Mouse (Mus musculus): ENCODE measurements around the gene Thap12. TPM values are rescaled to one million over a fixed set of nuclear protein-coding genes. Genes with fewer than 3 reads are reported as not detected.
A peak's percentile ranks its signal among the peaks of the same experiment; 100 is the strongest.

The Thap12 gene
- polyA plus RNA-seq, 1 experiment, result 16.4 TPM

DNA sequence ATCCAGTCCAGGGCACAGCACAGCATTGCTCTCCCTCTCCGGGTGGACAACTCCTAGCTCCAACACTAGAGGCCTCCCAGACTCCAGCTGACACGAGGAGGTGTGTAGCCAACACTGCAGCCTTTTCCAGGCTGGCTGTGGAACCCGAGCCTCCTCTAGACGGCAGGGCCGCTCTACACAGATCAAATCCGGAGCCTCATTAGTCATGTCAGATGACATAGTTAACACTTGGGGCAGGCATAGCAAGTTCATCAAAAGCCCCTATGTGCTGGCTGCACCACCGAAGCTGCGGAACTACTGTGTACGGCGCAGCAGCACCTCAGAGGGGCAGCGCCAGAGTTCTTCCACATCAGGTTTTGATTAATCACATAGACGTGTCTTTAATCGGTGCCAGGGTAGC is 17.0 kb upstream of the Thap12 start:
- Histone ChIP-seq H3K79me2 (ENCODE audit: control insufficient read depth, insufficient read depth) (no peaks in the 10 kb centered on the region), H3ac (ENCODE audit: control insufficient read depth, insufficient read length) (no peak overlapping the region), H3K36me3 (ENCODE audit: control insufficient read depth, insufficient read depth) (no peaks in the 10 kb centered on the region), H3K27me3 (ENCODE audit: control insufficient read depth, insufficient read depth, insufficient read length) (no peaks in the 10 kb centered on the region), H3K4me3 (no peak overlapping the region), H3K4me2 (ENCODE audit: low read depth) (no peak overlapping the region)
- TF ChIP-seq TCF12 (IDR thresholded peaks at IDR 0.05; ENCODE audit: insufficient read depth, poor library complexity, severe bottlenecking), result no peak
- no peak for TF ChIP-seq TCF3 (IDR thresholded peaks at IDR 0.05; ENCODE audit: insufficient read length, low read depth)
- TF ChIP-seq REST (IDR thresholded peaks at IDR 0.05; ENCODE audit: insufficient read depth, insufficient read length), result no peak

DNA sequence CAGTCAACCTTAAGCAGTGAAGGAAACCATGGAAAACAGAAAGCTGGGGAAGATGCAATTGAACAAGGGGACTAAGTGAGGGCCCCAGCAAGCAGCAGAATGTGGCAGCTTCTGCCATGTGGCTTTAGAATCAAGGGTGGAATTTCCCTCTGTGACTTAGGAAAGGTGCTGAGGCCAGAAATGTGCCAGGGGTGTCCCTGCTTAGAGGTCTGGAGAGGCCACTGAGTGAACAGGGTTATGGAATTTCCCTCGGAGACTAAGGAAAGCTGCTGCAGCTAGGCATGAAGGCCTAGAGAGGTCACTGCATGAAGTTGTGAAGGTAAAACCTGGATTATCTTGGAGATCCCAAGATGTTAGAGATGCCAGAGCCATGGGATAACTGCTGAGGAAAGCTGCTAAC is 12.8 kb upstream of the Thap12 start:
- Histone ChIP-seq H3K4me2 (ENCODE audit: low read depth) (no peak overlapping the region), H3ac (ENCODE audit: control insufficient read depth, insufficient read length) (no peak overlapping the region), H3K27me3 (ENCODE audit: control insufficient read depth, insufficient read depth, insufficient read length) (no peaks in the 10 kb centered on the region), H3K36me3 (ENCODE audit: control insufficient read depth, insufficient read depth) (no peaks in the 10 kb centered on the region), H3K4me3 (no peak overlapping the region), H3K79me2 (ENCODE audit: control insufficient read depth, insufficient read depth) (no peaks in the 10 kb centered on the region)
- TF ChIP-seq TCF12 (IDR thresholded peaks at IDR 0.05; ENCODE audit: insufficient read depth, poor library complexity, severe bottlenecking) (no peak), MYOD1 (IDR thresholded peaks at IDR 0.05; ENCODE audit: control insufficient read depth in 1 of 3, insufficient read length in 2 of 3, low read depth in 2 of 3) (no peak), POLR2AphosphoS2 (IDR thresholded peaks at IDR 0.05; ENCODE audit: insufficient read length, low read depth) (no peak), MYOG (IDR thresholded peaks at IDR 0.05; ENCODE audit: control insufficient read depth in 1 of 3, insufficient read depth in 1 of 3, insufficient read length in 2 of 3, low read depth in 2 of 3) (no peak), SRF (IDR thresholded peaks at IDR 0.05; ENCODE audit: control insufficient read depth, insufficient read length, low read depth) (no peak), REST (IDR thresholded peaks at IDR 0.05; ENCODE audit: insufficient read depth, insufficient read length) (no peak), E2F4 (IDR thresholded peaks at IDR 0.05; ENCODE audit: insufficient read depth) (no peak), CEBPB (IDR thresholded peaks at IDR 0.05; ENCODE audit: insufficient read depth, poor library complexity, severe bottlenecking) (no peak), USF1 (IDR thresholded peaks at IDR 0.05; ENCODE audit: low read depth) (no peak), MAX (IDR thresholded peaks at IDR 0.05; ENCODE audit: low read depth) (no peak), POLR2A (IDR thresholded peaks at IDR 0.05; ENCODE audit: insufficient read length, low read depth) (no peak), TCF3 (IDR thresholded peaks at IDR 0.05; ENCODE audit: insufficient read length, low read depth) (no peak)

DNA sequence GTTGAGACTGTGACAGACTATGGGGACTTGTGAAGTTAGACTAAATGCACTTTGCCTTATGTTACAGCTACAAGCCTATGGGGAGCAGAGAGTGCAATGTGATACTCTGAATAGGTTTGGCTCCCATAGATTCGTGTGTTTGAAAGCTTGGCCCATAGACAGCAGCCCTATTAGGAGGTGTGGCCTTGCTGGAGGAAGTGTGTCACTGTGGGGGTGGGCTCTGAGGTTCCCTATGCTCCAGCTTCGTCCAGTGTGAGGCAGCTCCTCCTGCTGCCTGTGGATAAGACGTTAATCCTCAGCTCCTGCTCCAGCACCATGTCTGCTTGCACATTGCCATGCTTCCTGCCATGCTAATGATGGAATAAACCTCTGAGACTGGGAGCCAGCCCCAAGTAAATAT is 12.1 kb upstream of the Thap12 start:
- Histone ChIP-seq H3ac (ENCODE audit: control insufficient read depth, insufficient read length) (no peak overlapping the region), H3K79me2 (ENCODE audit: control insufficient read depth, insufficient read depth) (no peaks in the 10 kb centered on the region), H3K27me3 (ENCODE audit: control insufficient read depth, insufficient read depth, insufficient read length) (no peaks in the 10 kb centered on the region), H3K4me2 (ENCODE audit: low read depth) (peak overlapping the region; percentile 40), H3K4me3 (peak overlapping the region; percentile 1), H3K36me3 (ENCODE audit: control insufficient read depth, insufficient read depth) (no peaks in the 10 kb centered on the region)
- TF ChIP-seq MYOG (IDR thresholded peaks at IDR 0.05; ENCODE audit: control insufficient read depth in 1 of 3, insufficient read depth in 1 of 3, insufficient read length in 2 of 3, low read depth in 2 of 3) (no peak), TCF12 (IDR thresholded peaks at IDR 0.05; ENCODE audit: insufficient read depth, poor library complexity, severe bottlenecking) (no peak), REST (IDR thresholded peaks at IDR 0.05; ENCODE audit: insufficient read depth, insufficient read length) (no peak), CEBPB (IDR thresholded peaks at IDR 0.05; ENCODE audit: insufficient read depth, poor library complexity, severe bottlenecking) (no peak), TCF3 (IDR thresholded peaks at IDR 0.05; ENCODE audit: insufficient read length, low read depth) (no peak), USF1 (IDR thresholded peaks at IDR 0.05; ENCODE audit: low read depth) (no peak), POLR2AphosphoS2 (IDR thresholded peaks at IDR 0.05; ENCODE audit: insufficient read length, low read depth) (peak; percentile 41), E2F4 (IDR thresholded peaks at IDR 0.05; ENCODE audit: insufficient read depth) (no peak), SRF (IDR thresholded peaks at IDR 0.05; ENCODE audit: control insufficient read depth, insufficient read length, low read depth) (no peak), MAX (IDR thresholded peaks at IDR 0.05; ENCODE audit: low read depth) (no peak), POLR2A (IDR thresholded peaks at IDR 0.05; ENCODE audit: insufficient read length, low read depth) (peak; percentile 40), MYOD1 (IDR thresholded peaks at IDR 0.05; ENCODE audit: control insufficient read depth in 1 of 3, insufficient read length in 2 of 3, low read depth in 2 of 3) (no peak)

DNA sequence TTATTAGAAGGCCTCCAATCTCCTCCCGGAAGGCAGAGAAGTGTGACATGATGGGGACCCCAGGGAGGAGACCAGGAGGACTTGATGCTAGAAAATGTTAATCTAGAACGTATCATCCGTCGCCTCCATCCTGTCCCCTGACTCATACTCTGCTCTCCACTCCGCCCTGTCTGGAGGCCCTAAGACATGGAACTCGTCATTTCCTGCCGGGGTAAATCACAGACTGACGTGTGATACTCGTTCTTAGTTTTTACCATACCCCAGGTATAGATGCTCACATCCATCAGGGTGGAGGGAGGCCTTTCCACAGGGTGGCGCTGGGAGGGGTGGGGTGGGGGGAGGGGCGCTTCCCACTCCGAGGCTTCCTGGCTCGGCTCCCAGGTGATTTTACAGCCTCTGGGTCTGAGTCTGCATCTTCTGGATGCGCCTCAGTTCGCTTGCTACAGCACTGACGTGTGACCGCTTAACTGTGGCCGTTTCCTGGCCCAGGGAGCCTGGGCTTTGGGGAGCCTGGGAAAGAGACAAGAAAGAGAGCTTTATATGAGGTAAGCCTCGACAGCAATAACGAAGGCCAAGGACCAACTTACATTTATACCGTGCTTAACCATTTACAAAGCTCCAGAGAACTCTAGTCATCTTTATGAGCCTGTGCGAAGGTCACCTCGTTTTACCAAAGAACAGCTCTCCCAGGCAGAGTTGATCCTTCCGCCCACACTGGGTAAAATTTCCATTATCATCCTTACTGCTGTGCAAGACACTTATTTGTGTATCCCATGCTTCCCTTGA is 9.9 kb upstream of the Thap12 start:
- no peaks in the 10 kb centered on the region for H3K36me3 ChIP-seq (ENCODE audit: control insufficient read depth, insufficient read depth)
- no peaks in the 10 kb centered on the region for H3K79me2 ChIP-seq (ENCODE audit: control insufficient read depth, insufficient read depth)
- H3K27me3 ChIP-seq (ENCODE audit: control insufficient read depth, insufficient read depth, insufficient read length), result no peaks in the 10 kb centered on the region
- H3ac ChIP-seq (ENCODE audit: control insufficient read depth, insufficient read length), result no peak overlapping the region
- H3K4me2 ChIP-seq (ENCODE audit: low read depth), result peak overlapping the region; percentile 95
- peak overlapping the region; percentile 18 for H3K4me3 ChIP-seq
- TF ChIP-seq TCF12 (IDR thresholded peaks at IDR 0.05; ENCODE audit: insufficient read depth, poor library complexity, severe bottlenecking), result no peak
- no peak for TF ChIP-seq USF1 (IDR thresholded peaks at IDR 0.05; ENCODE audit: low read depth)
- TF ChIP-seq MAX (IDR thresholded peaks at IDR 0.05; ENCODE audit: low read depth), result no peak
- TF ChIP-seq POLR2AphosphoS2 (IDR thresholded peaks at IDR 0.05; ENCODE audit: insufficient read length, low read depth), result no peak
- no peak for TF ChIP-seq MYOD1 (IDR thresholded peaks at IDR 0.05; ENCODE audit: control insufficient read depth in 1 of 3, insufficient read length in 2 of 3, low read depth in 2 of 3)
- no peak for TF ChIP-seq TCF3 (IDR thresholded peaks at IDR 0.05; ENCODE audit: insufficient read length, low read depth)
- TF ChIP-seq POLR2A (IDR thresholded peaks at IDR 0.05; ENCODE audit: insufficient read length, low read depth), result no peak
- no peak for TF ChIP-seq E2F4 (IDR thresholded peaks at IDR 0.05; ENCODE audit: insufficient read depth)

DNA sequence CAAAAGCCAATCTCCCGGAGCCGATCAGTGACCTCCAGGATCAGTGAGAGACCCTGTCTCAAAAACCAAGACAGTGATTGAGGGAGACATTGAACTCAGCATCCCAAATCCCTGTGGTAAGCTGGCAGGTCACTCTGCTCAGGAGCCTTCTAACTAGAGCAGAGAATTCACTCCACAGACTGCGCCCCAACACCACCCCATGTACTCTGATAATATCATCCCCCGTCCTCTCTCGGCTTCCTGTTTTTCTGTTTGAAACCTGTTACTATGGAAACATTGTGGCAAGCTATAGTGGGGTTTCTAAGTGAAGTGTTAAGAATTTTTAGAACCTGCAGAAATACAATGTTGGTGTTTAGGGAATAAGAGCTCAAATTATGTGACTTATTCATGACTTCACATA is 8.9 kb upstream of the Thap12 start:
- no peaks in the 10 kb centered on the region for H3K27me3 ChIP-seq (ENCODE audit: control insufficient read depth, insufficient read depth, insufficient read length)
- no peak overlapping the region for H3K4me3 ChIP-seq
- no peak overlapping the region for H3ac ChIP-seq (ENCODE audit: control insufficient read depth, insufficient read length)
- TF ChIP-seq POLR2A (IDR thresholded peaks at IDR 0.05; ENCODE audit: insufficient read length, low read depth) (no peak), CEBPB (IDR thresholded peaks at IDR 0.05; ENCODE audit: insufficient read depth, poor library complexity, severe bottlenecking) (no peak), SRF (IDR thresholded peaks at IDR 0.05; ENCODE audit: control insufficient read depth, insufficient read length, low read depth) (no peak), USF1 (IDR thresholded peaks at IDR 0.05; ENCODE audit: low read depth) (no peak), POLR2AphosphoS2 (IDR thresholded peaks at IDR 0.05; ENCODE audit: insufficient read length, low read depth) (no peak), REST (IDR thresholded peaks at IDR 0.05; ENCODE audit: insufficient read depth, insufficient read length) (no peak)
- H3K36me3 ChIP-seq (ENCODE audit: control insufficient read depth, insufficient read depth), result no peaks in the 10 kb centered on the region
- H3K4me2 ChIP-seq (ENCODE audit: low read depth), result peak overlapping the region; percentile 95
- no peaks in the 10 kb centered on the region for H3K79me2 ChIP-seq (ENCODE audit: control insufficient read depth, insufficient read depth)
